Mouse (Mus musculus): ENCODE data around the gene Zfp644.

The Zfp644 gene

GRCm38 (mm10) chr5:106676784-106677183 lies 20.3 kb downstream of the Zfp644 start:
- in situ Hi-C loops (cut with MboI; ENCODE audit: low pct_unique_long_range_greater_than_20kb in 1 of 2, low sequenced_read_pairs in 2 of 2, unreplicated experiment in 1 of 2): no loop called here

GRCm38 (mm10) chr5:106672597-106672996 lies 24.5 kb downstream of the Zfp644 start:
- in situ Hi-C loops (cut with MboI; ENCODE audit: low pct_unique_long_range_greater_than_20kb in 1 of 2, low sequenced_read_pairs in 2 of 2, unreplicated experiment in 1 of 2): no loop called here

DNA sequence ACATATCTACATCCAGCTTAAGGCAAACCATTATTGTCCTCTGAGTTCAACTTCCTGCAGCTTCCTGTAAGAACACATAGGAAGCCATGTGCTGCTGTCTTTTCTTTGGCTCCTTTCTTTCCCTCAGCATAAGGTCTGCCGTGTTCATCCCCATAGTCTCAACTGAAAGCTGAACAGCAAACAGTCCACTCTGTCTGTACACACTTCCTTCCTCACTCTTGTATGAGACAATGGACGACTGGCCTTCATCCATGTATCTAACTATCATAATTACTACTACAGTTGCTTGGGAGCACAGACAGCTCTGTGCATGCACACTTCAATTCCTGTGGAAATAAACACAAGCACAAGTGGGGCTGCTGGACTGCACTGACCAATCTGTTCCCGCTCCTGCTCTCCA lies 25.2 kb downstream of the Zfp644 start:
- in situ Hi-C loops (cut with MboI; ENCODE audit: low pct_unique_long_range_greater_than_20kb in 1 of 2, low sequenced_read_pairs in 2 of 2, unreplicated experiment in 1 of 2): no loop called here

- in situ Hi-C loops (cut with MboI; ENCODE audit: low pct_unique_long_range_greater_than_20kb in 1 of 2, low sequenced_read_pairs in 2 of 2, unreplicated experiment in 1 of 2): no loop called here
Observed at GRCm38 (mm10) chr5:106664910-106665309, 32.2 kb downstream of the Zfp644 start.

GRCm38 (mm10) chr5:106660867-106661266 lies 36.2 kb downstream of the Zfp644 start:
- in situ Hi-C loops (cut with MboI; ENCODE audit: low pct_unique_long_range_greater_than_20kb in 1 of 2, low sequenced_read_pairs in 2 of 2, unreplicated experiment in 1 of 2): no loop called here

GRCm38 (mm10) chr5:106652790-106653328 lies 44.2 kb downstream of the Zfp644 start:
- in situ Hi-C loops (cut with MboI; ENCODE audit: low pct_unique_long_range_greater_than_20kb in 1 of 2, low sequenced_read_pairs in 2 of 2, unreplicated experiment in 1 of 2): no loop called here

- in situ Hi-C loops (cut with MboI; ENCODE audit: low pct_unique_long_range_greater_than_20kb in 1 of 2, low sequenced_read_pairs in 2 of 2, unreplicated experiment in 1 of 2): no loop called here
Observed at GRCm38 (mm10) chr5:106652220-106652753, 44.8 kb downstream of the Zfp644 start.

GRCm38 (mm10) chr5:106649995-106650394 lies 47.1 kb downstream of the Zfp644 start:
- in situ Hi-C loops (cut with MboI; ENCODE audit: low pct_unique_long_range_greater_than_20kb in 1 of 2, low sequenced_read_pairs in 2 of 2, unreplicated experiment in 1 of 2): no loop called here

- in situ Hi-C loops (cut with MboI; ENCODE audit: low pct_unique_long_range_greater_than_20kb in 1 of 2, low sequenced_read_pairs in 2 of 2, unreplicated experiment in 1 of 2): no loop called here
Observed at GRCm38 (mm10) chr5:106649441-106649840, 47.6 kb downstream of the Zfp644 start.

GRCm38 (mm10) chr5:106643434-106643833 lies 53.7 kb downstream of the Zfp644 start:
- in situ Hi-C loops (cut with MboI; ENCODE audit: low pct_unique_long_range_greater_than_20kb in 1 of 2, low sequenced_read_pairs in 2 of 2, unreplicated experiment in 1 of 2): no loop called here

DNA sequence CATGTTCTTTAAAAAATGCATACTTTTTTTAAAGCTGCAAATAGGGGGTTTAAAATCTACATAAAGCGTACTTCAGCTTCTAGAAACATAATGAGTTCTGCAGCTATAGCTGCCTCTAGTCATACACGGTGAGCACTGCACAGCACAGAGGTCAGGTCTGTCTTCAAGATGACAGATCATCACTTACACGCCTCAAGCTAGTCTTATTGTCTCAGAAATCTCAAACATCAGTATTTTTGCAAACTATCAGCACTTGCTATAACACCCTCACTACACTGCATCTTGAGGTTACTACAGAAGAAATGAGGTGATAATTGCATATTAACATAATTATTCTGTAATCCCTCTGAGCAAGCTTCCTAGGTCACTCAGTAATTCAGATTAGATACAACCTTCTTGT lies 55.2 kb downstream of the Zfp644 start:
- in situ Hi-C loops (cut with MboI; ENCODE audit: low pct_unique_long_range_greater_than_20kb in 1 of 2, low sequenced_read_pairs in 2 of 2, unreplicated experiment in 1 of 2): no loop called here

DNA sequence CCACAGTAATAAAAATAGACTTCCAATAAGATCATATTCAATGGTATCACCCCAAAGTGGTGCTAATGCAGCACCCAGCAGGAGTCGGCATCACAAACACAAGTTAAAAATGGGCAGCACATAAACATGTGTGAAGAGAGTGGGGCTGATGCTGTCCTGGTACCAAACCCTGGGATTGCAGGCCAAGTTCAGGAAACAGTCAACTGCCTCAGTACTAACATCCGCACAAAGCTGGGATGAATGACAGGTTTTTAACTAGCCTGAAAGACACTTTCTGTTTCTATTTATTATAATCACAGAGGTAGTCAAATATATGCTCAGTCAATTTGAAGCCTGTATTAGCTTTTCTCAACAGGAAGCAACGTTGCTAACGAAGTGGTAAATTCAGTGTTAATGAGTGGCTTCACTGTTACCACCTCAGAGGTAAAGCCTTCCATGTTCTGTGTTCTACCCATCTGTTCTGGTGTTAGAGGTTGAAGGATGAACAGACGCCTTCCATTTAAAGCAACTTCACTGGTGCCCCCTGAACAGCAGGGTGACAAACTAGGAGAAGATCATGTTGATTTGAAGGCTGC lies 56.8 kb downstream of the Zfp644 start:
- in situ Hi-C loops (cut with MboI; ENCODE audit: low pct_unique_long_range_greater_than_20kb in 1 of 2, low sequenced_read_pairs in 2 of 2, unreplicated experiment in 1 of 2): no loop called here

DNA sequence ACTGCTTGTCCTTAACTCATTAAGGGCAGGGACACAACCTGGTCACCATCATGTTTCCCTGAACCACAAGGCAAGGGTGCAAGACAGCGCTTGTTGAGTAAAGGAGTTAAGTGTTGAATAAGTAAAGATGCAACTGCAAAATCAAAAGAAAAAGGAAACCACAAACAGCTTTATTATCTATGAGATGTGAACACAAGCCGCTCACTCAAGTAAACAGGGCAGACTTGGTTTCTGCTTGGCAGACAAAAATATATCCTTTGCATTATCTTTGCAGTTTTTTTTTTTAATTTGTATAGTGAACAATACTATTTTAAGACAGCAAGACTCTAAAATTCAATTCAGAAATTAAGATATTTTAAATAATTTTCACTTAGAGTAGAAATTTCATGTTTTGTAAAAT lies 57.5 kb downstream of the Zfp644 start:
- in situ Hi-C loops (cut with MboI; ENCODE audit: low pct_unique_long_range_greater_than_20kb in 1 of 2, low sequenced_read_pairs in 2 of 2, unreplicated experiment in 1 of 2): no loop called here

DNA sequence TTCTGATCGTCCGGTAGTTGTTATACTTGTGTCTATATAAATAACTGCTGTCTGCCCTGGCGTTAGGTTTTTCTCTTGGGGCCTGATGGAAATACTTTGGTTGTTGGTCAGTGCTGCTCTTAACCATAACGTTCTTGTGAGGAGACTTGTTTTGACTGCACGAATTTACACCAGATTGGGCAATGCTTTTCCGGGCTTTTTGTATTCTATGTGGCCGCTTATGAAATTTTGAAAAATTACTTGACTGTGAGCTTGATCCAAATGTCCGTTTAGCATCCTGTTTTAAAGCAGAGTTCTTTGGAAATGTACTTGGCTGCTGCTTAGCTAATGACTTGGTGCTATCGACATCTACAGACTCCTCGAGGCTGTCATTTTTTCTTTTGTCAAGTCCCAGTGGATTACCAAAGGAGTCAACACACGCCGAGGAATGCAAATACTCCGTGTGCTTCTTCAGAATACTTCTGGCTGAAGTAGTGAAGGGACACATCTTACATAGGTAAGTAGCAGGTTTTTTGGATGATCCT lies 60.6 kb downstream of the Zfp644 start:
- in situ Hi-C loops (cut with MboI; ENCODE audit: low pct_unique_long_range_greater_than_20kb in 1 of 2, low sequenced_read_pairs in 2 of 2, unreplicated experiment in 1 of 2): no loop called here

- in situ Hi-C loops (cut with MboI; ENCODE audit: low pct_unique_long_range_greater_than_20kb in 1 of 2, low sequenced_read_pairs in 2 of 2, unreplicated experiment in 1 of 2): no loop called here
Observed at GRCm38 (mm10) chr5:106628369-106629149, 68.5 kb downstream of the Zfp644 start.

DNA sequence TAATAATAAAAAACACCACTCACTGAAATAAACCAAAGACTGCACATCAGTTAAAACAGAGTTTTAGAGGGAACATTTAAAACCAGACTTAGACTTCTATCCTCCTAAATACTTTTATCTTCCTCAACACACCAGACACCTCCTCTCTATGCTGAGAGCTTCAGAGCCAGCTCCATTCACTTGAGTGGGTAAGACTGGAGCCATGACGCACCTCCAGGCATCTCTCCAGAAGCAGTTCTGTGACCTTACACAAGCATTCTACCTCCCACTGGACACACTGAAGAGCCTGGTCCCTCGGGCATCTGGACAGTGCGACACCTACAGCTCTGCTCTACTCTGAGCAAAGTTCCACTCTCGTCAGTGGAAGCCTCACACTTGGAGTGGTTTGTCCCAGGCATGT lies 73.8 kb downstream of the Zfp644 start:
- in situ Hi-C loops (cut with MboI; ENCODE audit: low pct_unique_long_range_greater_than_20kb in 1 of 2, low sequenced_read_pairs in 2 of 2, unreplicated experiment in 1 of 2): no loop called here

DNA sequence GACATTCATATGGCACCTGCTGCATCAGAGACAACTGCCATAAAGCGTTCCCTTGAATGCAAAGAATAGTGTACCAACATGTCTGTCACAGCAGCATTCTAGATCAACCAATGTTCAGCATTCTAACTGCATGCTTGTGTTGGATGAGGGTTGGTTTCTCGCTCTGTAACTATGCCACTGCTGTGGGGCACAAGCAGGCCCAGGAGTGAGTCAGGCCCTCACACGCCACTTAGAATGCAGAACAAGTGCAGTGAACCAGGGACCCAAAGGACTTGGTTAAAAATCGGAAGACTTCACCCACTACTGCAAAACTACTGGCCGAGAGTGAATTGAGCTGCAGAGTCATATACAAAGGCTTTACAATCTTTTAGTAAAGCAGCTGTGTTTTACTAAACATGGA lies 74.9 kb downstream of the Zfp644 start:
- in situ Hi-C loops (cut with MboI; ENCODE audit: low pct_unique_long_range_greater_than_20kb in 1 of 2, low sequenced_read_pairs in 2 of 2, unreplicated experiment in 1 of 2): no loop called here

- in situ Hi-C loops (cut with MboI; ENCODE audit: low pct_unique_long_range_greater_than_20kb in 1 of 2, low sequenced_read_pairs in 2 of 2, unreplicated experiment in 1 of 2): no loop called here
Observed at GRCm38 (mm10) chr5:106620446-106620845, 76.6 kb downstream of the Zfp644 start.

DNA sequence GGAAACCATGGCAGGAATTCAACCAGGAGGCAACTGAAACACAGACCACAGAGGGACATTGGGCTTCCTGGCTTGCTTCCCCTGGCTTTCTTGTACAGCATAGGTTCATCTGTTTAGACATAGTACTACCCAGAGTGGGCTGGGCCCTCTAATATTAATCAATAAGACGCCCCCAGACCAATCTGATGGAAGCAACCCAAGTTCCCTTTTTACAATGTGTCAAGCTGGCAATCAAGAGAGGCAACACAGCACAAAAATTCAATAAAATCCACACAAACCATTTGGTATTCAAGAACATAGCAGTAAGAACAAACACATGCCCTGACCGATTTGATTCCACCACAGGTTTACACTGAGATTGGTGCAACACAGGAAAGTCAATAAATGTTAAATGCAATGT lies 82.1 kb downstream of the Zfp644 start:
- in situ Hi-C loops (cut with MboI; ENCODE audit: low pct_unique_long_range_greater_than_20kb in 1 of 2, low sequenced_read_pairs in 2 of 2, unreplicated experiment in 1 of 2): no loop called here

- in situ Hi-C loops (cut with MboI; ENCODE audit: low pct_unique_long_range_greater_than_20kb in 1 of 2, low sequenced_read_pairs in 2 of 2, unreplicated experiment in 1 of 2): no loop called here
Observed at GRCm38 (mm10) chr5:106614570-106614969, 82.5 kb downstream of the Zfp644 start.
